Mouse (Mus musculus) liver, embryonic 13.5 days (tissue): ENCODE measurements around the gene Dusp13. TPM values are rescaled to one million over a fixed set of nuclear protein-coding genes. Genes with fewer than 3 reads are reported as not detected.

Source experiments
- ATAC-seq: fragments of 200-750 bp; cut with Nextera tagmentation; 2 replicates; pipeline ENCODE4 v1.8.0; 2017; ENCODE audit warnings: low read depth, mild to moderate bottlenecking, moderate number of reproducible peaks, moderate library complexity
- DNase-seq: peaks from one replicate; pipeline ENCODE4 v3.0.0; 2022
- H3K27ac ChIP-seq: fragments of 300-500 bp; sonication (generic); 2 replicates; pipeline ENCODE4 v1.5.1; 2015; ENCODE audit warnings: moderate library complexity, mild to moderate bottlenecking, inconsistent platforms
- H3K27me3 ChIP-seq: fragments of 300-500 bp; sonication (generic); 2 replicates; pipeline ENCODE4 v1.6.1; 2015; ENCODE audit warnings: mild to moderate bottlenecking, inconsistent platforms
- H3K36me3 ChIP-seq: fragments of 300-500 bp; sonication (generic); 2 replicates; pipeline ENCODE4 v1.6.1; 2015; ENCODE audit warnings: mild to moderate bottlenecking, inconsistent platforms
- H3K4me1 ChIP-seq: fragments of 300-500 bp; sonication (generic); replicated peaks from 2 replicates; pipeline ENCODE4 v1.6.1; 2015; ENCODE audit warnings: inconsistent platforms
- H3K4me2 ChIP-seq: fragments of 300-500 bp; sonication (generic); 2 replicates; pipeline ENCODE4 v1.6.1; 2015; ENCODE audit warnings: inconsistent platforms, mild to moderate bottlenecking, moderate library complexity
- H3K4me3 ChIP-seq: fragments of 300-500 bp; sonication (generic); replicated peaks from 2 replicates; pipeline ENCODE4 v1.5.1; 2015; ENCODE audit warnings: mild to moderate bottlenecking, inconsistent platforms
- H3K9ac ChIP-seq: fragments of 300-500 bp; sonication (generic); 2 replicates; pipeline ENCODE4 v1.6.1; 2015; ENCODE audit warnings: mild to moderate bottlenecking, inconsistent platforms
- H3K9me3 ChIP-seq: fragments of 300-500 bp; sonication (generic); replicated peaks from 2 replicates; pipeline ENCODE4 v1.6.1; 2016; ENCODE audit warnings: inconsistent platforms
- WGBS: fragments of 180-500 bp; shearing (Covaris S2); methylation state at CpG from one replicate; pipeline ENCODE4 v1.1.7; 2015; ENCODE audit not compliant: insufficient replicate concordance; 5-methylcytosine and 5-hydroxymethylcytosine counted together
- polyA plus RNA-seq: library from polyadenylated mRNA; unstranded; fragments of >200 nt; fragmentation: Nextera tagmentation; extraction: Ambion mirVana; gene quantifications from 2 replicates; pipeline ENCODE4 v1.2.1, GENCODE M21; 2015

Gene Dusp13
- polyA plus RNA-seq, 1 experiment from 2014 or later: not detected

DNA sequence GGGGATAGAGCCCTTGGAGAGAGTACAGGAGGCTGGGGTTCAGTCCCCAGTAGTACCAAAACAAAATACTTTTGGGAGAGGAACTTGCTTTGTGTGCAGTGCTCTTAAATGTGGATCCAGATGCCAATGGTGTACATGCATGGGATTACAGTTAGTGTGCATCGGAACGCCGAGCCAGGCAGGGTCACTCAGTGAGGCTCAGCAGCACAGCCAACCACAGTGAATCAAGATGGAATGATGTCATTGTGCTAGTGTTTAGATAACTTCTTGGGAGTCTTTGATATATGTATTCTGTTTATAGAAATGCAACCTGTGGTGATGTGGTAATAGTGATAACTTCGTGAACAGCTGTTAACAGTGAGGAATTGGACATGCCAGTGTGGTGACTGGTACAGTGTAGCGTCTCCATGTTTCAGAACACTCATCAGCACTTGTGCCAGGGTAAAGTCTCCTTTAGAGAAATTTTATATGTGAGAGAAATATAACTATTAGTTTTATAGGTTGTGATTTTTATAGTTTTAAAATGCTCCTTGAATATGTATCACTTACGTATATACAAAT, 15.5 kb upstream of the Dusp13 start:
- 0 out of 2 replicates have a peak overlapping the region, but pooled peaks have one; percentile 11 for H3K9ac ChIP-seq
- peak overlapping the region; percentile 53 for H3K4me2 ChIP-seq
- no peaks in the 10 kb centered on the region for H3K27me3 ChIP-seq
- peaks cover 55% of the 10 kb centered on the region for H3K4me1 ChIP-seq
- peak overlapping the region; percentile 9; the same call in 1 of the 2 replicates for H3K4me3 ChIP-seq
- WGBS: 55% methylated on average over 6 of the region's 6 CpGs
- no peak for DNase-seq
- peak overlapping the region; percentile 63 for H3K27ac ChIP-seq
- ATAC-seq: peak; percentile 64
- no peaks in the 10 kb centered on the region for H3K36me3 ChIP-seq
- no peaks in the 10 kb centered on the region for H3K9me3 ChIP-seq

- no peaks in the 10 kb centered on the region for H3K27me3 ChIP-seq
- peak overlapping the region; percentile 9; the same call in 1 of the 2 replicates for H3K4me3 ChIP-seq
- H3K36me3 ChIP-seq: no peaks in the 10 kb centered on the region
- H3K4me1 ChIP-seq: peaks cover 50% of the 10 kb centered on the region
- H3K9me3 ChIP-seq: no peaks in the 10 kb centered on the region
- DNase-seq (no peak), ATAC-seq (peak; percentile 81)
- peak overlapping the region; percentile 63 for H3K27ac ChIP-seq
- peak overlapping the region; percentile 53 for H3K4me2 ChIP-seq
- 0 out of 2 replicates have a peak overlapping the region, but pooled peaks have one; percentile 11 for H3K9ac ChIP-seq
- 24% methylated on average over 7 of the region's 7 CpGs for WGBS
Observed at GRCm38 (mm10) chr14:21765754-21766397, 14.9 kb upstream of the Dusp13 start.

DNA sequence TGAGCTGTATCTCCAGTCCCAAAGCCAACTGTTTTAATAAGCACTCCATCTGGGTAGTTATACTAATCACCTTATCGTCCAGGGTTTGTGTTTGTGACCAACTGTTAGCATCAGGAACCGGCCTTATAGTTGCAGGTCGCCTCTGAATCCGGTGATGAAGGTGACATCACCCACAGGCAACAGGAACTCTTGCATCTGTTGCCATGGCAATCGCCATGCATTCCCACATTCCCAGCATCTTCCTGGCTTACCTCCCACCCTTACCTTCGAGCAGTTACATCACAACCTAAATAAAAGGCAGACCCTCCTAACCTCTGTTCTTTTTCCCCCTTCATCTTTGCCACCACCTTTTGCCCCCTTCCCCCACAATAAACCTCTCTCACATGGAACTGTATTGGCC, 13.7 kb upstream of the Dusp13 start:
- WGBS: 80% methylated on average over 6 of the region's 6 CpGs
- Histone ChIP-seq H3K9ac (no peak overlapping the region), H3K36me3 (no peaks in the 10 kb centered on the region), H3K27ac (no peak overlapping the region), H3K27me3 (no peaks in the 10 kb centered on the region), H3K9me3 (no peaks in the 10 kb centered on the region), H3K4me1 (peaks cover 50% of the 10 kb centered on the region), H3K4me3 (no peak overlapping the region), H3K4me2 (no peak overlapping the region)
- DNase-seq (no peak), ATAC-seq (no peak)

GRCm38 (mm10) chr14:21763736-21764135, 12.8 kb upstream of the Dusp13 start:
- Histone ChIP-seq H3K4me2 (no peak overlapping the region), H3K9me3 (no peaks in the 10 kb centered on the region), H3K4me1 (peaks cover 58% of the 10 kb centered on the region), H3K36me3 (no peaks in the 10 kb centered on the region), H3K4me3 (no peak overlapping the region), H3K27ac (no peak overlapping the region), H3K27me3 (no peaks in the 10 kb centered on the region), H3K9ac (no peak overlapping the region)
- ATAC-seq (no peak), DNase-seq (no peak)
- 66% methylated on average over 3 of the region's 3 CpGs for WGBS

- Histone ChIP-seq H3K4me3 (no peak overlapping the region), H3K9ac (no peak overlapping the region), H3K9me3 (no peaks in the 10 kb centered on the region), H3K36me3 (no peaks in the 10 kb centered on the region), H3K27me3 (no peaks in the 10 kb centered on the region), H3K4me1 (peaks cover 64% of the 10 kb centered on the region), H3K4me2 (no peak overlapping the region), H3K27ac (no peak overlapping the region)
- no peak for DNase-seq
- ATAC-seq: no peak
- WGBS: 87% methylated on average over 9 of the region's 9 CpGs
Observed at GRCm38 (mm10) chr14:21761560-21761959, 10.6 kb upstream of the Dusp13 start.

- WGBS: 58% methylated on average over 4 of the region's 4 CpGs
- DNase-seq (no peak), ATAC-seq (no peak)
- Histone ChIP-seq H3K9ac (no peak overlapping the region), H3K36me3 (no peaks in the 10 kb centered on the region), H3K27me3 (no peaks in the 10 kb centered on the region), H3K9me3 (no peaks in the 10 kb centered on the region), H3K27ac (no peak overlapping the region), H3K4me1 (peaks cover 76% of the 10 kb centered on the region), H3K4me3 (no peak overlapping the region), H3K4me2 (no peak overlapping the region)
Observed at GRCm38 (mm10) chr14:21753367-21753766, 2.4 kb upstream of the Dusp13 start.

DNA sequence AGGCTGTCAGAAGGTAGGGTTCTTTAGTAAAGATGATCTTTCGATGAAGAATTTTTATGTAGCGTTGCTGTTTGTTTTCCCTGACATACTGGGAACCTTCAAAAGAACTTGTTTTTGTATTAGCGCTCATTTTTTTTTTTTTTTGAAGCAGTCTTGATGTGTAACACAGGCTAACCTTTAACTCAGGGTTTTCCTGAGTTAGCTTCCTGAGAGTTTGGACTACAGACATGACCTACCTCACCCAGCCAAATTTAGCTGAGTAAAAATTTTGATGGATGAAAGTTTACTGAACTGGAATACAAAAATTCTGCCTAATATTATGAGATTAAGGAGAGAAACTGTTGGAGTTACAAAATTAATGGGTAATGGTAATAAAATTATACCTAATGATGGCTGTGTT, 1.4 kb upstream of the Dusp13 start:
- WGBS: 87% methylated on average over 3 of the region's 3 CpGs
- H3K9me3 ChIP-seq: no peaks in the 10 kb centered on the region
- H3K4me2 ChIP-seq: 0 out of 2 replicates have a peak overlapping the region, but pooled peaks have one; percentile 76
- H3K36me3 ChIP-seq: no peaks in the 10 kb centered on the region
- H3K4me1 ChIP-seq: peaks cover 73% of the 10 kb centered on the region
- H3K9ac ChIP-seq: peak overlapping the region; percentile 92; the same call in 1 of the 2 replicates
- DNase-seq (no peak), ATAC-seq (no peak)
- H3K27me3 ChIP-seq: no peaks in the 10 kb centered on the region
- no peak overlapping the region for H3K27ac ChIP-seq
- no peak overlapping the region for H3K4me3 ChIP-seq

- peak within 1 kb of the TSS; percentile 94 for H3K4me3 ChIP-seq
- H3K9me3 ChIP-seq: no peaks in the 10 kb centered on the region
- 6% methylated on average over 52 of the region's 52 CpGs for WGBS
- H3K9ac ChIP-seq: peak within 1 kb of the TSS; percentile 92
- ATAC-seq (peak; percentile 82), DNase-seq (peak; percentile 68)
- peak within 1 kb of the TSS; percentile 76 for H3K27ac ChIP-seq
- no peaks in the 10 kb centered on the region for H3K36me3 ChIP-seq
- H3K4me1 ChIP-seq: peaks cover 53% of the 10 kb centered on the region
- H3K27me3 ChIP-seq: no peaks in the 10 kb centered on the region
- H3K4me2 ChIP-seq: peak within 1 kb of the TSS; percentile 76
Observed at GRCm38 (mm10) chr14:21750008-21750880, 737 bp downstream of the Dusp13 start, which contains the start of gene Samd8. Gene Samd8 (plus strand): TSS chr14:21750531.

DNA sequence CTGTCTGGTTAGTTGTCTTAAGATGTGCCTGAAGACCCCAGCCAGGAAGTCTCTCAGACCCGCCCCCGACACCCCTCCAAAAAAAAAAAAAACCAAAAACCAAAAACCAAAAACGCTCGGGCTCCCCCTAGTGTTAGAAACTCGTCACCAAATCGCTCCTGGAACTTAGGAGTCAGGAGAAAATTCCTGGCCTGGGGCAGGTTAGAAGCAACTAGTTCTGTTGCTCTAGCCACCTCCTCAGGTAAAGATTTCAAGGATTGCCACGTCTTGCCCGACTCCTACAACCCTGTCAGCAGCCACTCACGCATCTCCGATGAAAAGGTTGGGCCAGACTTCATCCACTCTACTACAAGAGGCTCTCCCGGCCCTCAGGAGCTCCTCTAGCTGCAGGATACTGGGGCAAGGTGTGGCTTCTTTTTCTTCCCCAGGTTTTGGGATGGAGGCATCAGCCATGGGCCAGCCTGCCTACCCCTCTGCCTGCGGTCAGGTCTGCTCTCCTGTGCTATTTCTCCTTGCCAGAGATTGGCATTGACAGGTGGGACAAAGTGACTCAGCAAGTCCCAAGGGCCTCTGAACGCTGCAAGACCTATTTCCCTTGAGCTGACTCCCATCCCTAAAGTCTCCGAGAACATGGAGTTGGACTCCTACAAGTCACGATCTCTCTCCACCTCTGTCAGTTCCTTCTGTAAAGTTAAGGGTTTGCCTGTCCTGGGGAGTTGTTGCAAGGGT, 2.7 kb downstream of the Dusp13 start:
- 35% methylated on average over 15 of the region's 15 CpGs for WGBS
- H3K9me3 ChIP-seq: no peaks in the 10 kb centered on the region
- H3K9ac ChIP-seq: no peak overlapping the region
- no peak overlapping the region for H3K4me3 ChIP-seq
- H3K4me2 ChIP-seq: no peak overlapping the region
- H3K27ac ChIP-seq: no peak overlapping the region
- no peak for DNase-seq
- H3K27me3 ChIP-seq: no peaks in the 10 kb centered on the region
- H3K4me1 ChIP-seq: peaks cover 39% of the 10 kb centered on the region
- no peaks in the 10 kb centered on the region for H3K36me3 ChIP-seq
- ATAC-seq: no peak

GRCm38 (mm10) chr14:21747436-21748141, 3.4 kb downstream of the Dusp13 start:
- H3K36me3 ChIP-seq: no peaks in the 10 kb centered on the region
- H3K27ac ChIP-seq: no peak overlapping the region

More at GRCm38 (mm10) chr14:21747436-21748141, 3.4 kb downstream of the Dusp13 start:
- Histone ChIP-seq H3K4me1 (peaks cover 32% of the 10 kb centered on the region), H3K9me3 (no peaks in the 10 kb centered on the region), H3K4me2 (no peak overlapping the region), H3K27me3 (no peaks in the 10 kb centered on the region), H3K4me3 (no peak overlapping the region), H3K9ac (no peak overlapping the region)
- ATAC-seq: no peak
- WGBS: 54% methylated on average over 14 of the region's 14 CpGs
- DNase-seq: no peak
